Mouse (Mus musculus) hindbrain, embryonic 13.5 days (tissue): ENCODE data around the gene Evx2. TPM values are rescaled to one million over a fixed set of nuclear protein-coding genes. Genes with fewer than 3 reads are reported as not detected.

Experiments
- ATAC-seq: fragments of 200-750 bp; cut with Nextera tagmentation; 2 replicates; pipeline ENCODE4 v1.8.0; 2017; ENCODE audit warnings: moderate TSS enrichment; ENCODE audit not compliant: low FRiP score
- H3K27ac ChIP-seq: fragments of 300-500 bp; sonication (generic); 2 replicates; pipeline ENCODE4 v1.5.1; 2015; ENCODE audit warnings: inconsistent platforms, mild to moderate bottlenecking, moderate library complexity
- H3K27me3 ChIP-seq: fragments of 300-500 bp; sonication (generic); 2 replicates; pipeline ENCODE4 v1.6.1; 2015; ENCODE audit warnings: mild to moderate bottlenecking, inconsistent platforms
- H3K36me3 ChIP-seq: fragments of 300-500 bp; sonication (generic); 2 replicates; pipeline ENCODE4 v1.6.1; 2015; ENCODE audit warnings: mild to moderate bottlenecking, inconsistent platforms
- H3K4me1 ChIP-seq: fragments of 300-500 bp; sonication (generic); replicated peaks from 2 replicates; pipeline ENCODE4 v1.6.1; 2015; ENCODE audit warnings: inconsistent platforms
- H3K4me2 ChIP-seq: fragments of 300-500 bp; sonication (generic); 2 replicates; pipeline ENCODE4 v1.6.1; 2015; ENCODE audit warnings: inconsistent platforms, mild to moderate bottlenecking, moderate library complexity
- H3K4me3 ChIP-seq: fragments of 300-500 bp; sonication (generic); 2 replicates; pipeline ENCODE4 v1.5.1; 2015; ENCODE audit warnings: mild to moderate bottlenecking, inconsistent platforms
- H3K9ac ChIP-seq: fragments of 300-500 bp; sonication (generic); 2 replicates; pipeline ENCODE4 v1.6.1; 2015; ENCODE audit warnings: mild to moderate bottlenecking, inconsistent platforms
- H3K9me3 ChIP-seq: fragments of 300-500 bp; sonication (generic); 2 replicates; pipeline ENCODE4 v1.6.1; 2016; ENCODE audit warnings: inconsistent platforms
- WGBS: fragments of 180-500 bp; shearing (Covaris S2); methylation state at CpG from one replicate; pipeline ENCODE4 v1.1.7; 2015; 5-methylcytosine and 5-hydroxymethylcytosine counted together
- polyA plus RNA-seq: library from polyadenylated mRNA; unstranded; fragments of >200 nt; fragmentation: Nextera tagmentation; extraction: Ambion mirVana; gene quantifications from 2 replicates; pipeline ENCODE4 v1.2.1, GENCODE M21; 2015

The Evx2 gene
- polyA plus RNA-seq, 1 experiment from 2014 or later = 1.3 TPM

GRCm38 (mm10) chr2:74654743-74655419 is 4.5 kb downstream of the Evx2 start:
- Histone ChIP-seq H3K4me2 (peak overlapping the region; percentile 55), H3K36me3 (no peaks in the 10 kb centered on the region), H3K27ac (peak overlapping the region; percentile 75), H3K9ac (peak overlapping the region; percentile 65), H3K27me3 (peaks cover 86% of the 10 kb centered on the region), H3K9me3 (no peaks in the 10 kb centered on the region), H3K4me3 (peak overlapping the region; percentile 36), H3K4me1 (peaks cover 15% of the 10 kb centered on the region)
- no peak for ATAC-seq
- WGBS = 7% methylated on average over 18 of the region's 20 CpGs

GRCm38 (mm10) chr2:74653781-74654535 is 5.4 kb downstream of the Evx2 start:
- Histone ChIP-seq H3K36me3 (no peaks in the 10 kb centered on the region), H3K4me3 (0 out of 2 replicates have a peak overlapping the region, but pooled peaks have one; percentile 1), H3K27me3 (peaks cover 86% of the 10 kb centered on the region), H3K9ac (no peak overlapping the region), H3K4me1 (peaks cover 18% of the 10 kb centered on the region), H3K9me3 (no peaks in the 10 kb centered on the region), H3K27ac (0 out of 2 replicates have a peak overlapping the region, but pooled peaks have one; percentile 75), H3K4me2 (peak overlapping the region; percentile 55; the same call in 1 of the 2 replicates)
- WGBS = 13% methylated on average over 17 of the region's 17 CpGs
- no peak for ATAC-seq

- Histone ChIP-seq H3K4me2 (no peak overlapping the region), H3K27me3 (peaks cover 87% of the 10 kb centered on the region), H3K4me1 (peaks cover 15% of the 10 kb centered on the region), H3K36me3 (no peaks in the 10 kb centered on the region), H3K9ac (no peak overlapping the region), H3K9me3 (no peaks in the 10 kb centered on the region), H3K27ac (no peak overlapping the region), H3K4me3 (no peak overlapping the region)
- 43% methylated on average over 2 of the region's 2 CpGs for WGBS
- ATAC-seq = no peak
These were observed 6.4 kb downstream of the Evx2 start for GRCm38 (mm10) chr2:74652996-74653340.

GRCm38 (mm10) chr2:74647082-74647864 is 12.1 kb downstream of the Evx2 start:
- Histone ChIP-seq H3K9me3 (no peaks in the 10 kb centered on the region), H3K4me2 (no peak overlapping the region), H3K36me3 (no peaks in the 10 kb centered on the region), H3K9ac (no peak overlapping the region), H3K4me3 (no peak overlapping the region), H3K4me1 (0 out of 2 replicates have a peak, but pooled peaks cover 4% of the 10 kb centered on the region), H3K27me3 (peaks cover 95% of the 10 kb centered on the region), H3K27ac (no peak overlapping the region)
- ATAC-seq = no peak
- 19% methylated on average over 7 of the region's 7 CpGs for WGBS

GRCm38 (mm10) chr2:74645631-74646030 is 13.7 kb downstream of the Evx2 start:
- WGBS = 87% methylated on average over 3 of the region's 3 CpGs

GRCm38 (mm10) chr2:74642431-74642830 is 16.9 kb downstream of the Evx2 start:
- WGBS = 68% methylated on average over 5 of the region's 5 CpGs
- no peak for ATAC-seq

More at GRCm38 (mm10) chr2:74645631-74646030, 13.7 kb downstream of the Evx2 start:
- no peak overlapping the region for H3K4me2 ChIP-seq
- H3K36me3 ChIP-seq = no peaks in the 10 kb centered on the region
- no peak overlapping the region for H3K9ac ChIP-seq
- ATAC-seq = no peak
- no peaks in the 10 kb centered on the region for H3K9me3 ChIP-seq
- no peak overlapping the region for H3K4me3 ChIP-seq
- H3K4me1 ChIP-seq = 0 out of 2 replicates have a peak, but pooled peaks cover 4% of the 10 kb centered on the region
- no peak overlapping the region for H3K27ac ChIP-seq
- peaks cover 87% of the 10 kb centered on the region for H3K27me3 ChIP-seq

GRCm38 (mm10) chr2:74635412-74635811 is 23.9 kb downstream of the Evx2 start:
- peaks cover 13% of the 10 kb centered on the region for H3K27me3 ChIP-seq
- H3K4me3 ChIP-seq = no peak overlapping the region
- no peak for ATAC-seq
- no peak overlapping the region for H3K4me2 ChIP-seq
- no peaks in the 10 kb centered on the region for H3K4me1 ChIP-seq
- H3K36me3 ChIP-seq = no peaks in the 10 kb centered on the region
- 67% methylated on average over 4 of the region's 4 CpGs for WGBS
- no peak overlapping the region for H3K27ac ChIP-seq
- no peaks in the 10 kb centered on the region for H3K9me3 ChIP-seq
- H3K9ac ChIP-seq = no peak overlapping the region

More at GRCm38 (mm10) chr2:74642431-74642830, 16.9 kb downstream of the Evx2 start:
- no peak overlapping the region for H3K9ac ChIP-seq
- no peaks in the 10 kb centered on the region for H3K4me1 ChIP-seq
- H3K27me3 ChIP-seq = peaks cover 67% of the 10 kb centered on the region
- no peaks in the 10 kb centered on the region for H3K9me3 ChIP-seq
- no peaks in the 10 kb centered on the region for H3K36me3 ChIP-seq
- H3K4me2 ChIP-seq = no peak overlapping the region
- no peak overlapping the region for H3K27ac ChIP-seq
- H3K4me3 ChIP-seq = no peak overlapping the region

GRCm38 (mm10) chr2:74620368-74620767 is 39.0 kb downstream of the Evx2 start:
- no peak overlapping the region for H3K4me3 ChIP-seq
- H3K36me3 ChIP-seq = no peaks in the 10 kb centered on the region
- no peaks in the 10 kb centered on the region for H3K27me3 ChIP-seq
- H3K4me1 ChIP-seq = no peaks in the 10 kb centered on the region
- no peak overlapping the region for H3K4me2 ChIP-seq
- no peak overlapping the region for H3K27ac ChIP-seq
- no peak for ATAC-seq
- H3K9ac ChIP-seq = no peak overlapping the region
- no peaks in the 10 kb centered on the region for H3K9me3 ChIP-seq
- 89% methylated on average over 10 of the region's 10 CpGs for WGBS

GRCm38 (mm10) chr2:74619676-74620246 is 39.6 kb downstream of the Evx2 start:
- H3K4me1 ChIP-seq = no peaks in the 10 kb centered on the region
- no peaks in the 10 kb centered on the region for H3K36me3 ChIP-seq
- no peak for ATAC-seq
- 94% methylated on average over 3 of the region's 3 CpGs for WGBS
- H3K27ac ChIP-seq = no peak overlapping the region
- H3K4me2 ChIP-seq = no peak overlapping the region
- no peaks in the 10 kb centered on the region for H3K27me3 ChIP-seq
- H3K4me3 ChIP-seq = no peak overlapping the region
- no peaks in the 10 kb centered on the region for H3K9me3 ChIP-seq
- no peak overlapping the region for H3K9ac ChIP-seq

GRCm38 (mm10) chr2:74617706-74618105 is 41.7 kb downstream of the Evx2 start:
- Histone ChIP-seq H3K4me1 (no peaks in the 10 kb centered on the region), H3K27me3 (no peaks in the 10 kb centered on the region), H3K4me3 (no peak overlapping the region), H3K36me3 (no peaks in the 10 kb centered on the region), H3K4me2 (no peak overlapping the region), H3K9ac (no peak overlapping the region), H3K9me3 (no peaks in the 10 kb centered on the region), H3K27ac (no peak overlapping the region)
- ATAC-seq = no peak
- 84% methylated on average over 9 of the region's 9 CpGs for WGBS

GRCm38 (mm10) chr2:74611406-74611805 is 48.0 kb downstream of the Evx2 start:
- no peak overlapping the region for H3K27ac ChIP-seq
- H3K4me2 ChIP-seq = no peak overlapping the region
- H3K4me1 ChIP-seq = no peaks in the 10 kb centered on the region
- H3K36me3 ChIP-seq = no peaks in the 10 kb centered on the region
- H3K9me3 ChIP-seq = no peaks in the 10 kb centered on the region
- no peaks in the 10 kb centered on the region for H3K27me3 ChIP-seq
- 78% methylated on average over 4 of the region's 4 CpGs for WGBS
- no peak for ATAC-seq
- no peak overlapping the region for H3K9ac ChIP-seq
- no peak overlapping the region for H3K4me3 ChIP-seq

- Histone ChIP-seq H3K9me3 (no peaks in the 10 kb centered on the region), H3K9ac (no peak overlapping the region), H3K27me3 (no peaks in the 10 kb centered on the region), H3K4me3 (no peak overlapping the region), H3K4me2 (no peak overlapping the region), H3K4me1 (no peaks in the 10 kb centered on the region), H3K27ac (no peak overlapping the region), H3K36me3 (no peaks in the 10 kb centered on the region)
- ATAC-seq = no peak
These were observed 50.0 kb downstream of the Evx2 start for GRCm38 (mm10) chr2:74609350-74609749.
